Mouse (Mus musculus): ENCODE measurements around the gene Tsc22d4.

Tsc22d4 gene

GRCm38 (mm10) chr5:137745214-137746171, at the start of gene Tsc22d4:
Gene Tsc22d4 (plus strand): TSS chr5:137745730.
- peak; percentile 95 for DNase-seq (ENCODE audit: low read depth, low spot score)

GRCm38 (mm10) chr5:137695930-137696329, 49.6 kb upstream of the Tsc22d4 start:
- DNase-seq (ENCODE audit: low read depth, low spot score), result no peak

GRCm38 (mm10) chr5:137699080-137699479, 46.5 kb upstream of the Tsc22d4 start:
- no peak for DNase-seq (ENCODE audit: low read depth, low spot score)

- DNase-seq (ENCODE audit: low read depth, low spot score), result no peak
Measured at GRCm38 (mm10) chr5:137699850-137700249, 45.7 kb upstream of the Tsc22d4 start.

- peak; percentile 52 for DNase-seq (ENCODE audit: low read depth, low spot score)
Measured at GRCm38 (mm10) chr5:137705242-137705641, 40.3 kb upstream of the Tsc22d4 start.

GRCm38 (mm10) chr5:137706913-137707633, 38.5 kb upstream of the Tsc22d4 start:
- peak; percentile 94 for DNase-seq (ENCODE audit: low read depth, low spot score)

GRCm38 (mm10) chr5:137713454-137713853, 32.1 kb upstream of the Tsc22d4 start:
- no peak for DNase-seq (ENCODE audit: low read depth, low spot score)

GRCm38 (mm10) chr5:137715685-137716084, 29.8 kb upstream of the Tsc22d4 start:
- no peak for DNase-seq (ENCODE audit: low read depth, low spot score)

- DNase-seq (ENCODE audit: low read depth, low spot score), result peak; percentile 75
Measured at GRCm38 (mm10) chr5:137718020-137718790, 27.3 kb upstream of the Tsc22d4 start.

GRCm38 (mm10) chr5:137719088-137719487, 26.4 kb upstream of the Tsc22d4 start:
- no peak for DNase-seq (ENCODE audit: low read depth, low spot score)

- DNase-seq (ENCODE audit: low read depth, low spot score), result peak; percentile 64
Measured at GRCm38 (mm10) chr5:137720558-137721164, 24.9 kb upstream of the Tsc22d4 start.

- no peak for DNase-seq (ENCODE audit: low read depth, low spot score)
Measured at GRCm38 (mm10) chr5:137723840-137724239, 21.7 kb upstream of the Tsc22d4 start.

GRCm38 (mm10) chr5:137726767-137727166, 18.8 kb upstream of the Tsc22d4 start:
- no peak for DNase-seq (ENCODE audit: low read depth, low spot score)

- DNase-seq (ENCODE audit: low read depth, low spot score), result no peak
Measured at GRCm38 (mm10) chr5:137733638-137734288, 11.8 kb upstream of the Tsc22d4 start.

- DNase-seq (ENCODE audit: low read depth, low spot score), result no peak
Measured at GRCm38 (mm10) chr5:137734289-137735061, 11.1 kb upstream of the Tsc22d4 start.

GRCm38 (mm10) chr5:137737400-137737940, 8.1 kb upstream of the Tsc22d4 start:
- DNase-seq (ENCODE audit: low read depth, low spot score), result no peak

GRCm38 (mm10) chr5:137738516-137738915, 7.0 kb upstream of the Tsc22d4 start:
- DNase-seq (ENCODE audit: low read depth, low spot score), result peak; percentile 45

GRCm38 (mm10) chr5:137739471-137739870, 6.1 kb upstream of the Tsc22d4 start:
- no peak for DNase-seq (ENCODE audit: low read depth, low spot score)

- no peak for DNase-seq (ENCODE audit: low read depth, low spot score)
Measured at GRCm38 (mm10) chr5:137740506-137740905, 5.0 kb upstream of the Tsc22d4 start.
